Mouse (Mus musculus): ENCODE measurements around the gene Tmco3.
"Not testable (repeated sequence)": the region's sequence is repeated elsewhere in the genome, so short reads cannot be mapped to it uniquely, and the experiment has no call there.

Tmco3 gene

DNA sequence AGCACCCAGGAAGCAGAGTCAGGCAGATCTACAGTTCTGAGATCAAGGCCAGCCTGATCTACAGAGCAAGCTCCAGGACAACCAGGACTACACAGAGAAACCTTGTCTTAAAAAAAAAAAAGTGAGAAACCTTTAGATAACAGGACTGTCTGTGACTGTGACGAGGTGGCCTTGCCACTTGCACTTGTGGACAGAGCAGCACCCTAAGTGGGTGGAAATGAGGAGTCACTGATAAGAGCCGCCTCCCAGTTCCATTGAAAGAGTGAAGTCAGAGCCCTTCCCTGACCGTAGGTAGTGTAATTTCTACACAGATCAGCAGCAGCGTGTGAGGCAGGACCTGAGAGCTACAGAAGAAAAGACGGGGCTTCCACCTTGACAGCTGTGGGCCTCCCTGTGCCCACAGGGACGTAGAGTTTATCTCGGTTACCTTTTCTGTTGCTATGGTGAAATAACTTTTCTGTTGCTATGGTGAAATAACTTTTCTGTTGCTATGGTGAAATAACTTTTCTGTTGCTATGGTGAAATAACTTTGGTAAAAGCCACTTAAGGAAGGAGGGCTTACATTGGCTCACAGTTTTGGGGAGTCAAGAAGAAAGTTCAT is 18.4 kb downstream of the Tmco3 start:
- DNase-seq (ENCODE audit: low spot score), result no peak

DNA sequence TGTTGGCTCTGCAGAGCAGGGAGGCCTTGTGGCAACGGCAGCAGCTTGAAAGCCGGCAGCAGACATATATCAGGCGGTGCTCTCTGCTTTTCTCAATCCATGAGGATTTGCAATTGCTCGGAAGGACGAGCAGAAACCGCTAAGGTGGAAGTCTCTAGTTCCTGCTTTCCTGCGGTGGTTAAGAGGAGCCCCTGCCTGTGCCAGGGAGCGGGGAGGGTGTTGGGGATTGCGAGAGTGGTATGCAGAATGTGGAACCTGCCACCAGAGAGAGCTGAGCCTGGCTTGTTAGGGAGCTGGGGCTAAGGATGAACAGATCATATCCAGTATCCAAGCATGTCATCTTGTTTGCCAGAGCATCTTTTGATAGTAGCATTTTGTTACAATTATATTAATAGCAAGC is 18.9 kb downstream of the Tmco3 start:
- no peak for DNase-seq (ENCODE audit: low spot score)

DNA sequence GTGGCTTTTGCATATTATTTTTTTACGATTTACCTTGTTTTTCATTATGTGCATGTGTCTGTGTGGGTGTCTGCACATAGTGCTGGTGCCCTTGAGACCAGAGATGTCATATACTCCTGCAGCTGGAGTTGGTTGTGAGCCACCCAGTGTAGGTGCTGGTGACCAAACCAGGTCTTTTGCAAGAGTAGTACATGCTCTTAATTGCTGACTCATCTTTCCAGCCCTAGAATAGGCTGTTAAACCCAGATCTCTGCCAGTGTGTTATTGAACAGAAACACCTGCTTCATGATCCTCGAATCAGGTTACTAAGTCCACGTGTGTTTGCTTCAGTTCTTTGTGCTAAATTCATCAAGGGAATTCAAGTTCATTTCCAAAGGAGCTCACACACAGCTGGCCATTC is 26.9 kb downstream of the Tmco3 start:
- DNase-seq (ENCODE audit: low spot score), result no peak

DNA sequence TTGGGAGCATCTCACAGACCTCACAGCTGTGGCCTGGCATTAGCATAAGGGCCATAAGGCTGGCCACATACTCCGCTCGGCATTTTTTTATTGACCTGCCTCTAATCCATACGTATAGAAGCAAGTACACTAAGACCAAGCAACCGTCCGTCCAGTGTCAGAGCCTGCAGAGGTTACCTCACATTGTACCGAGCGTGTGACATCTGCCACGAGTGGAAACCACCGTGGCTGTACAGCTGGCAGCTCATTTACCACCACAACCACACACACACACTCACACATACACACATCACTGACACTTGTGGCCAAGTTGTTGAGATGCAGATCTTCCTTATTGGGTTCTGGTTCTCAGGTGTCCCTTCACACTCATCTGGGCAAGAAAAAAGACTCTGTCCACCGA is 28.7 kb downstream of the Tmco3 start:
- no peak for DNase-seq (ENCODE audit: low spot score)

DNA sequence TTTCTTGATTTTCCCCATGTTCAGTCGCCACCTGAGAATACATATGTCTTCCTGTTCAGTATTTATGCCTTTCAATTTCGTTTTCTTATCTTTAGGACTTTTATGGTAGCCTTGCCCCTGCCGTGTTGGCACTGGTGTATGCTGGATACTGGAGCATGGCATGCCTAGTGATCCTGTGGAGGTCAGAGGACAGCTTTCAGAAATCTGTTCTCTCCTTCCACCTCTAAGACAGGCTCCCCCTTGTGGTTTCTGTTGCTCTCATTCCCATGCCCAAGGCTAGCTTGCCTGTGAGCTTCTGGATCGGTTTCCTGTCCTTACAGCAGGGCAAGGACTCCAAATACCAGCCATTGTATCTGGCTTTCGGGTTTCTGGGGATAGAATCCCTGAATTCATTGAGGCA is 38.6 kb downstream of the Tmco3 start:
- no peak for DNase-seq (ENCODE audit: low spot score)

DNA sequence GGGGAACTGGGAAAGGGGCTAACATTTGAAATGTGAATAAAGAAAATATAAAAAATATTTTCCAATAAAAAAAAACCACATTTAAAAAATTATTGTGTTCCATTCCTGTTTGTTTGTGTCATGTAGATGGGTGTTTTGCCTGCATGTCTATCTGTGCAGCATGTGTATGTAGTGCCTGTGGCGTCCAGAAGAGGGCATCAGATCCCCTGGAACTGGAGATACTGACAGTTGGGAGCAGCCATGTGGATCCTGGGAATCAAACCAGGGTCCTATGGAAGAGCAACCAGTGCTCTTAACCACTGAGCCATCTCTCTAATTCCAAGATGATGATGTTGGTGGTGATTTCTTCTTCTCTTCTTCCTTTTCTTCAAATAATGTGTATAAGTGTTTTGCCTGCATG is 46.7 kb downstream of the Tmco3 start:
- DNase-seq (ENCODE audit: low spot score), result no peak

DNA sequence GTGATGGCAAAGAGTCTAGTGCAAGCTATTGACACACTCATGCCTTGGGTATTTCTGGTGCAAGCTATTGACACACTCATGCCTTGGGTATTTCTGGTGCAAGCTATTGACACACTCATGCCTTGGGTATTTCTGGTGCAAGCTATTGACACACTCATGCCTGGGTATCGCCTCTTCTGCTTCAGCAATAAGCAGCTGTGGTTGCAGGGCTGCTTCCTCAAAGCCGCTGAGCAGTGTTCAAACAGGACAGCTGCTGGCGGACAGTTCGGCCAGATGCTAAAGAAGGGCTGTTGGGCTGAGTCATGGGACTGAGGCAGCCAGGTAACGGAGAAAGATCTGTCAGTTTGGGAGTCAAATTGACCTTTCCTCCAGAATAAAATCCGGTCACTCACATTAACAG is 49.3 kb downstream of the Tmco3 start:
- not testable (repeated sequence) for DNase-seq (ENCODE audit: low spot score)

DNA sequence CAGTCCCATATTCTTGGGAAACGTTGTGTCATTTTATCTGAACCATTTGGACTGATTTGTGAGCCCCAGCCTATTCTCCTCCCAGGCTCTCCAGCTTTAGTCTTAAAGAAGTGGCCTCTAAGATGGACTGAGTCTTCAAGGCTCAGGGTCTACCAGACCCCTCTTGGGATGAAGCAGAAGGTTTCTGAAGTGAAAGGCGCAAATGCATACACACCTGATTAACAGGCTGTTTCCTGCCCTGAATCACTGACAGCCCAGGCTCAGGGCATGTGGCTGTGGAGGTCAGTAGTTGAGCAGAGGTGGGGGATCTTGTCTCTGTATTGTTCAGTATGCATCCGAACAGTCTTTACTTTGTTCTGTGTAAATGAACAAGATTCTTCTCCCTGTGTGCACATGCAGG is 49.7 kb downstream of the Tmco3 start:
- DNase-seq (ENCODE audit: low spot score), result no peak

DNA sequence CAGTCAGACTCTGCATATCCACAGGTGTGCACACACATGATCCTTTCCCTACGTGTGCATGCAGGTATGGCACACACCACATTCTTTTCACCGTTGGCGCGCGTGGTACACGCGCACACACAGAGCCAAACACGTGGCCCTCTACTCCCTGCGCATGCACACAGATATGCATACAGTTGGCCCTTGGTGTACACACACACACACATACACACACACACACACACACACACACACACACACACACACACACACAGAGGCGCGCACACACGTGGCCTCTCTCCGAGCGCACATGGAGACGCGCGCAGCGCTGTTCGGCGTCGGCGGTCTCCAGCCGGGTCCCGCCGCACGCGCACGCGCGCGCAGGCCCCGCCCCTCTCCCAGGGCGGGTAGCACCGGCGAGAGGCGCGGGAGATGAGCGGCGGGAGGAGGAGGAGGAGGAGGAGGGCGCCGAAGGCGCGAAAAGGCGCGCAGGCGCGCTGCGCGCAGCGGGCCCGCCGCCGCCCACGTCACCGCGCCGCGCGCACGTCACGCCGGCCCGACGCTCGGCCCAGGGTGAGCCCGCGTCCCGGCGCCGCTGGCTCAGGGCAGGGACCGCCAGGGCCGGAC is 50.4 kb downstream of the Tmco3 start, which contains the start of gene Tfdp1:
Tfdp1 (plus strand) TSS at position 497 of the 606 bp plus-strand sequence.
- DNase-seq (ENCODE audit: low spot score), result peak; percentile 17

DNA sequence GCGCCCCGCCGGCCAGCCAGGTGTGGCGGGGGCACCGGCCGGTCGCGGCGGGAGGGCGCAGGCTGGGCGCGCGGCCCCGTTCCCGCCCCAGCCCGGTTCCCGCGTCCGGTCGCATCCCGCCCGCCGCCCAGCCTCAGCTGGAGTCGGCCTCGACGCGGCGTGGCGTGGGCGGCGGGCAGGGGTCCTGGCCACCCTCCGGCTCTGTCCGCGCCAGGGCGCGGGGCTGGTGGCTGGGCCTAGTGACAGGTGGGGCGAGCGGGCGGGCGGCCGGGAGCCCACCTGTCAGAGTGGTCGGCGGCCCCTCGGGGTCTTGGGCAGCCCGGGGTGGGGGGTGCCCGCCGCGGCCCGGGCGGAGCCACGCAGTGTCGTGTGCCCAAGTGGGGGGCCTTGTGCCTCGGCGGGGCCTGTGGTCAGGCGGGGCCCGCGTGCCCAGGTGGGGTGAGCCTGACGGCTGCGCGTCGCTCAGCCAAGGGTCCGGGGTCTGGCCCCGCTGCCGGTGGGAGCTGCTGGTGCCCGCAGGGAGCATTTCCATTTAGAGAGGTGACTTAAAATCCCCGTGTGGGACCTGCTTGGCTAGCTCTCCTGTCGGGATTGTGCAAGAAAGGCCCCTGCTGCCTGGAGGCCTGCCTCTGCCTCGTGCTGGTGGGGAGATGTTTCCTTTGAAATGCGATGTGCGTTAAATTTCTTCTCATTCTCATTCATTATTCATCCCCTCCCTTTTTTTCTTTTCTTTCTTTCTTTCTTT is 51.1 kb downstream of the Tmco3 start:
- DNase-seq (ENCODE audit: low spot score), result no peak

DNA sequence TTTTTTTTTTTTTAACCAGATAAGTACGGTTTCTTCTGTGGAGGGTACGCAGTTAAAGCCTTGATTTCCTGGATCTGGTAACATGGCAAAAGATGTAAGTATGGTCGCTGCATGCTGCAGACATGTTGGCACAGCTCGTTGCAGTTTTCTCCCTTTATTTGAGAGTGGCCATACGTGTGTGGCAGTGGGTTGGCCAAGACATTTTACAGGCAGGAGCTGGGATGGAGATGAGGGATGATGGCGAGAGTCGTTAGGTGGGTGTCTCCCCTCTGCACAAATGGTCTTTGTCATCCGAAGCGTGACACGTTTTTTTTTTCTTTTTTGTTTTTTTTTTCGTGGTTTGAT is 51.6 kb downstream of the Tmco3 start:
- no peak for DNase-seq (ENCODE audit: low spot score)

DNA sequence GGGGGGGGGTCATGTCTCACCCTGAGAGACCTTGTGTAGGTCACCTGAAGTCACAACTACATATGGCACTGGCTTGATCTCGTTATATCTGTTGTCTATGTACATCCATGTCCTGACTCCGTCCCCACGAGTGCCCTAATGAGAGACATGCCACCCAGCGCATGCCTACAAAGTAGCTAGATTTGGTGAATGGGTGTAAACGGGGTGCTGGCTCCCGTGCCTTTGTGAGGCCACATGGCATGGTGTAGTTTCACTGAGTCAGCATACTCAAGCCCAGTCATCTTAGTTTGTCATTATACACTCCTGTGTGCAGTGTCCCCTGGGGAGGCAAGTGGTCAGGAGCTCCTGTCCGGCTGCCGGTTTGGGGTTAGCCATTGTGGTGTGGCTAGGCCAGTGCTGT is 52.7 kb downstream of the Tmco3 start:
- no peak for DNase-seq (ENCODE audit: low spot score)

DNA sequence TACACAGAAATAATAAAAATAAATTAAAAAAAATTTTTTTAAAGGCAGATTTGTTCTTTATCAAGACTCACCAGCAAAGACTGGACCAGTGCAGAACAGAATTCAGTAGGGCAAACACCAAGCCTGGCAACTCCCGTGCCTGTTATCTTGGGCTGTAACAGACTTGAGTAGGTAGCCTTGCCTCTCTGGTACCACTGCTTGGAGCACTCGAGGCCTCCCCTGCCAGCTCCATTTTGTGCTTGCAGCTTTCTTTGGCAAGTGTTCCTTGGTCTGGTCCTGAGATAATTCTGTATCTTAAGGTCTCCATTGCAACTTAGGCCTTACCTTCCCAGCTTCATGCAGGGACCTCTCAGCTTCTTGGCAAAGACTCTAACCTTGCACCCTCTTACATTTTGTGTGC is 54.4 kb downstream of the Tmco3 start:
- no peak for DNase-seq (ENCODE audit: low spot score)

DNA sequence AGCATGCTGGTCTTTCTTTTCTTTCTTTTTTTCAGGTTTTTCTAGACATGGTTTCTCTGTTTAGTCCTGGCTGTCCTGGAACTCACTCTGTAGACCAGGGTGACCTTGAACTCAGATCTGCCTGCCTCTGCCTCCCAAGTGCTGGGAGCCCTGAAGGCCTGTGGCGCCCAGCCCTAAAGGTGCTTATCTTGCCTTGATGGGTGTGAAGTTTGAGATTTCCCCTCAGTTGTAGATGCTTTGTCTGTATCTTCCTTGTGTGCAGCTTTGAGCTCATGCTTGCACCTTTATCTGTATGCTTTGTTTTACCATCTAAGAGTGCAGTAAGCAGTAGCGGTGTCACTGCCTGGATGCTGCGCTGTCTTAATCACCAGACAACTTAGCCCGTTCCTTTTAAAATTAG is 55.1 kb downstream of the Tmco3 start:
- DNase-seq (ENCODE audit: low spot score), result no peak

DNA sequence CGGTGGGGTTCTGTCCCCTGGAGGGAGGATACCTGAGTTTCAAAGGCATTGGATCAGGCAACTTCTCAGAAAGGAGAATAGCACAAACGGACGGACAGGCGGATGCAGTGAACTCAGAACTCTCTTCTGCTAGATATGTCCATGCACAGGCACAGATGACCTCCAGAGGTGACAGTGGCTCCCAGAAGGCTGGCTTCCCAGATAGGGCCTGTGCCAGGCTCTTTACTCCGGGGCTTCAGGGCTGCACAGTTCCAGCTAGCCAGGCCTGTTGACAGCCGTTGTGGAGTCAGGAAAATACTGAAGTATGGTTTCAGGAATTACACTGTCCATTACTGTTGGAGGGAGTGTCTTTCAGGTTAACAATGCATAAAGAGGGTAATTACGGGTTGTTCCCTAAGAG is 62.1 kb downstream of the Tmco3 start:
- DNase-seq (ENCODE audit: low spot score), result no peak

DNA sequence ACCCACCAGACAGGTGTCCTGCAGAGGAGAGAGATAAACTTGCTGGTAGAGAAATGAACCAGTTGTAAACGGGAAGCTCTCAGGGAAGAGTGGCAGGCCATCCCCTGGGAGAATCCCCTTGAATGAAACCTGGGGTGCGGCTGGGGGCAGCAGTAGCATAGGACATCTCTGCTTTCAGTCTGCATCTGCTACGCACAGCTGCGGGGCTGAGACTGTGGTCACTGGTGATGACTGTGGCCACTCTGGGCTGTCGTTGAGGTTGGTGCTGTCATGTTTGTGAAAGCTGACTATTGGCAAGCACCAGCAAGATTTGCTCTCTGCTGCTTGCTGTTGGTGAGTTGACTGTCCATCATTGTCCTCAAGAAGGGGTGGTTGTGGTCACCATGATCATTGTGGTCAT is 63.6 kb downstream of the Tmco3 start:
- no peak for DNase-seq (ENCODE audit: low spot score)

DNA sequence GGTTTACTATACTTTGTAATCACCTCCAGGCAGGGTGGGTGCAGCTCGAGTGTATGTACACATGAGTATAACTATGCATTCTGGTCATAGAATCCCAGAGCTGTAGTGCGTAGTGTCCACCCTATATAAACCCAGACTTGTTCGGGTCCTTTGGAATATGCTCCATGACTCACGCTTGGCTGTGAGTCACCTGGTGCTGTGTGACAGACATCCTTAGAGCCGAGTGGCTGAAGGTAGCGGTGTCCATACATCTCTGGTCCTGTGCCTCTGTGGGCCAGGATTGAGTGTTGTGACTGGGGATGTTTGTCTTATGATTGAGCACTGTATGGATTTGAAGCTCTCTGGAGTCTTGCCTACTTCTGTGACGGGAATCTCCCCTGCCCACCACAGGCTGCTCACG is 64.6 kb downstream of the Tmco3 start:
- no peak for DNase-seq (ENCODE audit: low spot score)

DNA sequence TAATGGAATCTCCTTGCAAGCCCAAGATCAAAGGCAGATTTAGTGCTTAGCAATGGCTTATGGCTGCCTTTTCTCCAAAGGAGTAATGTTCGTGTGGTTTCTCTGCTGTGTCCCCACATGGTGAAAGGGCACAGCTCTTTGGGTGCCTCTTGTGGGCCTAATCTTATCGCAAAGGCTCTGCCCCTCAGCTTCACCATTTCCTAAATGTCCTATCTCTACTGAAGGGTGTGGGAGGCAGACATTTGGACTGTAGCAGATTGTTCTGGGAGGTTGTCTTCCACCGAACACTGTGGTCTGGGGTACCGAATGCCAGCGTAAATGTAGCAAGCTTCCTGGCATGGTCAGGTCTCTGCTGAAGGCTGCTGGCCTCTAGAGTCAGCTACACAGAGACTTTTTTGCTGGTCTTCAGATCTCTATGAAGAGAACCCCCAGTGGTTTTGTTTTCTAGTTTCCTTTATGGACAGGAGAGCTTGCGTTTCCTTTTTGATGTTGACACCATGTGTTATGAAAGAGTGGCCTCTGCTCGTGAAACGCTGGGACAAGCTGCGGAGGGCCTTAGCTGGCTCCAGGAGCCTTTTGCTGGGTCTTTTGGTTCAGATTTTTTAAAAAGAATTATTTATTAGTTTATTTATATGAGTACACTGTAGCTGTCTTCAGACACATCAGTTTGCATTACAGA is 65.3 kb downstream of the Tmco3 start:
- no peak for DNase-seq (ENCODE audit: low spot score)

DNA sequence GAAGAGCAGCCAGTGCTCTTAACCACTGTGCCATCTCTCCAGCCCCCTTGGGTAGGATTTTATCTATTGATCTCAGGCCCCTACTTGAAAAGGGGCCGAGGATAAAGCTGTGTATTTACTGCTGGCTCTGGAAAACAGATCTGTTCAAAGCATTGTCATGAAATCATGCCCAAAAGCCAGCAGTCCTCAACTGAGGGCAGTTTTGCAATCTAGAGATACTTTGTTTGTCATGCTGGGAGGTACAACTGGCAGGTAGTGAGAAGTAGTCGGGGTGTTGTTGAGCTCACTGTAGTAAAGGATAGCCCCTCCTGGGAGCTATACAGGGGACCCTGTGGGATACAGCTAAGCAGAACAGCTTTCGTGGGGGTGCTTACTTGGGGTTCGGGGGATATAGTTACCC is 65.9 kb downstream of the Tmco3 start:
- no peak for DNase-seq (ENCODE audit: low spot score)

DNA sequence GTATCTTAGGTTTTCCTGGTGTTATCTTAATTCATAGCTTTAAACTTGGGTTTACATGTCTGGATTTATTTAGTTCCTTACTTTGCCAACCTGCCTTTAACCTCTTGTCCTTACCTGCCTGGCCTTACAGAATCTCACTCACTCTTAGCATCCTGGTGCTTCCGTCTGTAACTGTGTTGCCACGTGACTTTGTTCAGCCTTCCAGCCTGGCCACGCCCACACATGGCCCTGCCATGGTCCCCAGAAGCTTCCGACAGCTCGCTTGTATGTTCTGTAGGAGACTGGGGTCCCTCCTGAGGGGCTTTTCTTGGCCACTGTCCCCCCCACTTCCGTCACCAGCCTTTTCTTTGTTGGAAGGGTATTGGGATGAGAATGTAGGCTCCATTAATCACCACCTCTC is 68.2 kb downstream of the Tmco3 start:
- no peak for DNase-seq (ENCODE audit: low spot score)

DNA sequence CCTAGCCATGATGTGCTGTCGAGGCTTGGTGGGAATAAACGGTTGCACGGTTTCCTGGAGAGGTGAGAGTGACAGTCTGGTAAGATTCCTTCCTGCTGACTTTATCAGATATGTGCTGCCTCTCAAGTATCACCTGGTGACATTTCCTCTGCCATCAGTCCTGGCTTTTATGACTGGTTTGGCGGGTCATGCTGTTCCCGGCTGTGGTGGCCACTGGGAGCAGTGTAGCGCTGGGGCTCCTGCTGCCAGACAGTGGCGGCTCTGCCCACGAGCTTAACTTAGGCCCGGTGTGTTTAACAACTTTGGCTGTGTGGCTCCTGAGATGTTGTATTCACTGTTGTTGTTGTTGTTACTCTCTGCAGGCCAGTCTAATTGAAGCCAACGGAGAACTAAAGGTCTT is 68.7 kb downstream of the Tmco3 start:
- no peak for DNase-seq (ENCODE audit: low spot score)

DNA sequence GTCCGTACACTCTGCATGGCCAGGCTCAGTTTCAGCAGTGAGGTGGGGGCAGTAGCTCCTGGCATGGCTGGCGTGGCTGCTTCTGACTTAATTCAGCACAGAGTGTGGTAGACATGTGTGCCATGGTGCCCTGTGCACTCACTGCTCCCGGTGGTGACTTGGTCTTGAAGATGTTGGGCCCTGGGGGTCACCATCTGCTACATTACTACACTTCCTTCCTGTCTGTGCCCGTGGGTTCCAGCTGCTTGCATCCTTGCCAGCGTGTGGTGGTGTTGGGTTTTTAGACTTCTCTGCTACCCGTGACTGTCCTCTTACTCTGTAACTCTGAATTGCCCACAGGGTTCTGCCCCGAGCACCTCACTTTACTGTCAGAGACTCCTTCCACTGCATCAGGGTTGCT is 72.2 kb downstream of the Tmco3 start:
- DNase-seq (ENCODE audit: low spot score), result no peak

DNA sequence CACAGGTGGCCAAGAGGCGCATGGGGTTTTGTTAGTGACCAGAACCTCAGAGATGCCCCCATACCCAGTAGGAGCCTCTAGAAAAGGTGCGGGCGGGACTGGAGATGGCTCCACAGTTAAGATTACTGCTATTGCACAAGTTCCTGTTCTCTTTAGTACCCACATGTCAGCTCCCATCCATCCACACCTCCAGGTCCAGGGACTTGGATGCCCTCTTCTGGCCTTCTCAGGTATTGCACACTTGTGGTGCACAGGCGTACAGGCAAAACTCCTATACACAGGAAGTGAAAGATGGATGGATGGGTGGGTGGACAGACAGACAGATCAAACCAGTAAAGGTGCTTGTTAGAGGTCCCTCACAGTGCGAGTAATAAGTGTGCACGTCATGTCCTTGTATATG is 73.9 kb downstream of the Tmco3 start:
- no peak for DNase-seq (ENCODE audit: low spot score)

All from urinary bladder, postnatal 10 days (tissue).